Mouse (Mus musculus) cerebellum, adult 9-11 months (tissue): ENCODE results near the gene Eef1akmt2.

ENCODE experiments used
- DNase-seq: peaks from one replicate; pipeline ENCODE4 v3.0.0; 2022

Eef1akmt2 gene

DNA sequence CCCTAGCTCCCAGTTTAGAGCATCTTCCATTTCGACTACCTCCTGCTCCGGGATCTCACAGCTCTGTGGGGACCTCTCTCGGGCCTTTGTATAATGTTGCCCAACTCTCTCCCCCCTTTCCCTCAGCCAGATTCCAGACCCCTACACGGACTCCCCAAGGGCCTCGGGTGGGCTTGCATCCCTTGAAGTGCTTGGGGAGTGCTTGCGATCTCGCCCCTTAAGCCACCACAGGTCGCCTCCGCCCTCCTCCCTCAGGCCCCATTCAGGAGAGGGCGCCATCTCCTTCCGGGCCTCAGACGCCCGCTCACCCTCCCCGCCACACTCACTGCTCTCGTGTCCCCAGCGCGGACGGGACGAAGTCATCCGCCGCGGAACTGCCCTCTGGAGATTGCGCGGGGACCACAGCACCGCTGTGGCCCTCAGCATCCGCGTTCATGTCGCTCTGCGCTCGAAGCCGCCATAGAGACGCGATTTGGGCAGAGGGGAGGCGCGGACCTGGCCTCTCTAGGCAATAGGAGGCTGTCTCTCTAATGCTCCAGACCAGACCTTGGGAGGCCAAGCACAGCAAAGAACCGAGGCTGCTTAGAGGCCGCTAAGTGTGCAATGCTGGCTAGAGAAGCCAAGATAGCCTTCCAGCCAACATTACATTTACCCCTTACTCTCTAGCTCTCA is at the start of gene Eef1akmt2:
Gene Eef1akmt2, minus strand, starts transcription at position 501 of the 672 bp plus-strand sequence.
- peak; percentile 89 for DNase-seq

DNA sequence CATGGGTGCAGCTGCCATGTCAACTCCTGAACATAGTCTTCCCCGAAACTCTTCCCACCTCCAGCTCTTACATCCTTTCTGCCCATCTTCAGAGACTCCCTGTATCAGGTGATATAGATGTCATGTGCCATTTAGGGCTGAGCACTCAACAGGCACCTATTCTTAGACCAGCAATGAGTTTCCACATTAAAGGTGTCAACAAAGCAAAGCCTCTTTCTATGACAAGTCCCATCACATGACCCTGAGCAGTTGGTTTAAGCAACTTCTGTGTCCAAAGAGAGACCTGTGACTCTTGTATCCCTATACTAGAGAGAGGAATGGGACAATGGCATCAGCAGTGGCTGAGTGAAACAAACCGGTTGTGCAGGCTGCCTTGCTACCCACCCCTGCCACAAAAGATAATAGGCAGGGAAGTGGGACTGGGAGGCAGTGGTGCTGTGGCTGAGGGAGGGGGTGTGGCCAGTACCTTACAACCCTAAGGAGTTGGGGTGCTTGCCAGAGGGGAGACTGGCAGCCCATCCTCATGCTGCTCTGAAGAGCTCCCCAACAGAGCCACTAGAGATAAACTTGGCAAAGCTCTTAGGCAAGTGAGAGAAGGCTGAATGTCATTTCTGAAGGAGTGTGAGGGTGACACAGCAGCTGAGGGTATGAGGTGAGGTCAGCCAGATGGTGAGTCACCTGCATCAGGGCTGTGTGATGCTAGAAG is 48.5 kb upstream of the Eef1akmt2 start:
- DNase-seq = no peak

DNA sequence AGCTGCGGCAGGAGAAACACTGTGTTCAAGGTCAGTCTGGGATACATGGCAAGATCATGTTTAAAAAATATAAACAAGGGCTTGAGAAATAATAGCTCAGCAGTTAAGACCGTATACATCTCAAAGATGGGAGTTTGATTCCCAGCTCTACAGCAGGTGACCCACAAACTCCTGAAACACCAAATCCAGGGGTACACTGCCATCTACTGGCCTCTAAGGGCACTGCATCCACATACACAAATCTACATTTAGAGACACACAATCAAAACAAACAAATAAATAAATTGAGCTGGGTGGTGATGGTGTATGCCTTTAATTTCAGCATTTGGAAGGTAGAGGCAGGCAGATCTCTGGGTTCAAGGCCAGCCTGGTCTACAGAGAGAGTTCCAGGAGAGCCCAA is 45.8 kb upstream of the Eef1akmt2 start:
- peak; percentile 36 for DNase-seq

DNA sequence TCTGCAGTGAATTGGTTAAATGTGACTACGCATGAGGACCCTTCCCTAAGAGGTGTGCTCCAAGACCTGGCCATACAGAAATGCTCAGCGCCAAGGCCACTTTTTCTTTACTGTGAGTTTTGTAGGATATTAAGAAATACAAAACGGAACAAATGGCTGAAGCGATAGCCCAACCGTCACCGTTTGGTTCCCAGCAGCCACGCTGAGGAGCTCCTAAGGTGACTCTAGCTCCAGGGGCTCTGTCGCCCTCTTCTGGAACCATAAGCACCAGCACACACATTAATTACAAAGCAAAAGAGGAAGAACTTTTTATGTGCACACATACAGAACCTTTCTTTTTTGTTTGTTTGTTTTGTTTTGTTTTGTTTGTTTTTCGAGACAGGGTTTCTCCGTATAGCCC is 44.8 kb upstream of the Eef1akmt2 start:
- no peak for DNase-seq

DNA sequence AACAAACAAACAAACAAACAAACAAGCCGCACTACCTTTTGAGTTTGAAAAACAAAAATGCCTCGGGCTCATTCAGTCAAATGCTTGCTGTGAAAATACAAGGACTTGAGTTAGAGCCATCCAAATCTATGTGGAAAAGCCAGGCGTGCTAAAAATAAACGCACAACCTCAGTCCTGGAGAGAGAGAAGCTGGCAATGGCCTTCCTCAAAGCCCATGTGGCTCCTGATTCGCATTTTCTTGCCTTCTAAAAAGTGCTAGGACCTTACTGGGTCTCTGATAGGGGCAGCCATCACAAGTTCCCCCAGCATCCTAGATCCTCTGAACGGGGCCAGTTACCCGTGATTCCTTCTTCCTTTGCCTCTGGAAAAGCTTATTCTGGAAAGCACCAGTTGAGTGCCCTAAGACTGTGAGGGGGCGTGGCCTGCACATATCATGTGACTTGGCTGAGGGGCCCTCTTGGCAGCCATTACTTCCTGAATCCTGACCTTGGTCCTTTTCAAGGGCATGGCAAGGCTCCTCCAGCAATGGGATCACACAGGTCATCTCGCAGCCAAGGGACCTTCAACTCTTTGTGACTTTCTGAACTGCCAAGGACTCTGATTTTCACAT is 43.8 kb upstream of the Eef1akmt2 start:
- DNase-seq = peak; percentile 58

DNA sequence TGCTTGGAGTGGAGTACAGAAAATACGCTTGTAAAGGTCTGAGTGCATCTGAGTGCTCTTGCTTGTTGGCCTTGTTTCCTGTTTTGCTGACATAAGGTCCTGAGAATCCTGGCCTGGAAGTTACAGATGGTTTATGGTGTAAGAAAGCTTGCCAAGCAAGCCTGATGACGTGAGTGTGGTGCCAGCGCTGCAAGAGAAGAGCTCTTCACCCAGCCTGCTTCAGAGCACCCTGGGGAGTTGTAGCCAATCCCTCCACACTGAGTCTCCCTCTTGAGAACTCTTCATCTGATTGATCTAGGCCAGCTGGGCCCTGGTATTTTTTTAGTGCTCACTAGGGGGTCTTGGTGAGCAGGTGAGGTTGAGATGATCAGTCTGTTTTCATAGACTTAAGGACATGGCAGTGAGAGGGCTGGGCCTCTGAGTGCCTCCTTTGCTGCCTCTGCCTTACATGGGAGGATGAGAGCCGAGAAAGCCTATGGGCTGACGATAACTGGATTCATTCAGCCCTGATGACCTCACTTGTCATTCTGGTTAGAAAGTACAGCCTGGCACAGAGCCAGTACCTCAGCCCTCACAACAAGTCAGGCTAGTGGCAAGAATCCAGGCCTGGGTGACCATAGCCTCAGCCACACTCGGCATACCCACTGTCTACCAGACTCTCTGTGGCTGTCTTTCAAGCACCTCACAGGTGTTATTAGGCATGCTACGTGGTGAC is 42.5 kb upstream of the Eef1akmt2 start:
- DNase-seq = peak; percentile 86

DNA sequence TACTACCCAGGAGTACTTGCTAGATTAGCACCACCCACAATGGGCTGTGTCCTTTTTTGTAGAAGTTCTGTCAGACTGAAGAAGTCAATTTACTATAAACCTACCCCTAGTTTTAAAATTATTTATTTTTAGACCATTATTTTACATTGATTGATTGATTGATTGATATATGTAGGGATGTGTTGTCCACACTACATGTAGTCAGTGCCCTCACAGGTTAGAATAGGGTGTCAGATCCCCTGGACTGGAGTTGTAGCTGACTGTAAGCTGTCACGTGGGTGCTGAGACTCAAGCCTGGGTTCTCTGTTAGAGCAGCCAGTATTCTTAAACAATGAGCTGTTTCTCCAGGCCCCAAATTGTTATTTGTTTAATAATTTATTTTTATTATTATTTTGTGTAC is 40.9 kb upstream of the Eef1akmt2 start:
- DNase-seq = no peak

DNA sequence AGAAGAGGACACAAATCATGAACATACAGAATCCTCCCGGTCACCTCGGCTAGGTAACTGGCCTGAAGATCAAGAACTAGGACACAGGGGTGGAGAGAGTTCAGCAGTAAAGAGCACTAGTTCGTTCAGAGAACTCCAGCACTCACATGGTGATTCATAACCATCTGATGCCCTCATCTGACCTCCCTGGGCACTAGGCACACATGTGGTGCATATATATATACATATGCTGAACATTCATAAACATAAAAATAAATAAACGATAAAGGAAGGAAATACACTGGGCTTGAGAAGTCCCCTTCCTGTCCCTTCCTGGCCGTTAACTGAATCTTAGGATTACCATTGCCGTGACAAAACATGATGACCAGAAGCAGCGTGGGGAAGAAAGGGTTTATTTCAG is 40.3 kb upstream of the Eef1akmt2 start:
- no peak for DNase-seq

DNA sequence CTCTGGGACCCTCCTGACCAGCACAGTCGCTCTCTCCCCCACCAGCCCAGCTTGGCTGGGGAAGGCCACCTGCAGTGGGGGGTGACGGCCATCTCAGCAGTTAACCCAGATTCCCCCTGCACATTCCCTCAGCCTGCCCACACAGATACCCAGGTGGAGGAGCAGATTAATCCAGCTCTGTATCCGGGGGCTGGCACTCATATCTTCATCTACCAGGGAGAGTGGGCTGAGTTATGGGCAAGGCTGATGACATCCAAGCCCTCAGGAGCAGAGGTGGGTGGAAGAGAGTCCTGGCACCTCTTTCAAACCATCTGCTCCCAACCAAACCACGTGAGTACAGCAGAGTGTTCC is 39.8 kb upstream of the Eef1akmt2 start:
- peak; percentile 96 for DNase-seq

DNA sequence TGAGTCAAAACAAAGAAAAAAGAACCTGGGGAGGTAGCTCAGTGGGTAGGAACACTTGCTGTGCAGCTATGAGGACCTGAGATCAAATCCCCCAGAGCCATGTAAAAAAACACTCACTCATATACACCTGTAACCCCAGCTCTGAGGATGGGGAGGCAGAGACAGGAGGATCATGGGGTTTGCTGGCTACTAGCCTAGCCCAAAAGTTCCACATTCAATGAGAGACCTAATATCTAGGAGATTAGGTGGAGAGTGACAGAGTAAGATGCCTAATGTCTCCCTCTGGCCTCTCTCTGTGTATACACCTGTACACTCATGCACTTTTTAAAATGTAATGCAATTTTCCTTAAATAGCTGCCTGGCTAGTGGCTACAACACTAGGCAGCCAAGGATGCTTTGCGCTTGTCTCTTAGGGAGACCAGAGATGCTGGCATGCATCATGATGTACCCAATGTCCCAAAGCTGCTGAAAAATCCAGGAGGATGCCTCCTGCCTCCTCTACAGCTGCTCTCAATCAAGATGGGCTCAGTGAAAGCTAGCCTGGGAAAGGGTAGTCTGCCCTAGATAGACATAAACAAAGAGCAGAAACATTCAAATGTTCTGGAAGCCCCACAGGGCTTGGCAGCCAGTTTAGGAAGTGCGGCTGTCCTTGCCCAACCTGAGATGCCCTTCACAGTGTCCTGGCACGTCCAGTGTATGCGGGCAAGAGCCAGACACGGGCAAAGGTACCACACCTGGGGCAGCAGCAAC is 39.3 kb upstream of the Eef1akmt2 start:
- DNase-seq = peak; percentile 93

DNA sequence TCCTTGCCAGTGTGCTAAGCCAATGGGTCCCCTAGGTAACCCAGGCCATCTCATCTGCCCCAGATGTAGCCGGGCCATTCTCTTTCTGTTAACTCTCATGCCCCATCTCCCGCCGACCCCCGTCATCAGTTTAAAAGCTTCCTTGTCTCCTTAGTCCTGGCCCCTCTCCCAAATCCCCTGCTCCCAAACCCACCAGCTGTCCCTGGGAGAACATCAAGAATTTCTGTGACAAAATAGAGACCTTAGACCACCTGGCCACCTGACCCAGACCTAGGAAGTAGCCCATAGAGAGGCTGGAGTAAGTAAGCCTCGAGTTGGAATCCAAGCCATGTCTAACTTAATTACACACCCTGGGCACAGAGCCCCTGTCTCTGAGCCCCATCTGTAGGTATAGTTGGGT is 37.7 kb upstream of the Eef1akmt2 start:
- DNase-seq = peak; percentile 46

DNA sequence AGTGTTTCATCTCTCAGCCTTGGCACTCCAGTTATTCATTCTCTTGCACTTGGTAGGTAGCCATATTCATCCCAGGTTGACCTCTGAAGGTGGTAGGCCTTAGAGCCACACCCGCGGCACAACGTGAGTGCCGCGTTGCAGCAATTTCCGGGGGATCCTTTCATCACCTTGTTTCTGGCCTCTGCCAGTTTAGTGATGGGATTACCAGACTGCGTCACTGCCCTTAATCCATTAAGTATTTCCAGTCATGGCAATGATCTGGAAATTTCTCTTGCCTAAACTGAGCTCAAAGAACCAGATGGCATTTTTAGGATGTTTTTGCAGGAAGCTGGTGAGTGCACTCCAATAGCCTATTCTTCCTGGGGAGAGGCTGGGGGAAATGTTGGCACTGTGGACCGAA is 37.2 kb upstream of the Eef1akmt2 start:
- DNase-seq = peak; percentile 31

DNA sequence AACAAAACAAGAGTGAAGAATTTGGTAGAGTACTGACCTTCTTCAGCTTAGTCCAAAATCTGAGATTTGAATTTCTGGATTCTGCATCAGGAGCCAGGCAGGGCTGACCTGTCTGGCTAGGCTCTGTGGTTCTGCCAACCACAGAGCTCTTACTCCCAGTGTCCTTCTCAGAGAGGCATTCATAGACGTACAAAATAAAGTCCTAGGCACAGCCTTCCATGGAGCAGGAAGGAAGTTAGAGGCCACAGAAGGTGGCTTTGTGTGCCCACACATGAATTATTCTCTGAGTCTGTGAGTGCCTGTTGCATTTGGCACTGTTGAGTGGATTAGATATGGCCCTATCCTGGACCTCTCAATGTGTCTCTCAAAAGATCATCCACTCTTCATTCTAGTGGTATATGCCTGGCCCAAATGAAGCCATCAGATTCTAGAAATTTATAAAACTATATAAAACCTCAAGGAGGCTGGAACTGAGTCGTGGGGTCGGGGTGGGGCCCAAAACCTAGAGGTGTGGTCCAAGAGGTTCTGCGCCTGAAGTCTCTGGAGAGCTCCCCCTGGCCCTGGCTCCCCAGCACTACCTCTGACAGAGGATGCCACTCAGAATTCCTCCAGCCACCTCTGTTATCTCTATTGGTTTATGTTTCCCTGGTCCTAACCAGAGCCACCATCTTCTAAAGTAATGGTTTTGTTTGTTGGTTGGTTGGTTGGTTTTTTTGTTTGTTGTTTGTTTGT is 36.2 kb upstream of the Eef1akmt2 start:
- DNase-seq = no peak

DNA sequence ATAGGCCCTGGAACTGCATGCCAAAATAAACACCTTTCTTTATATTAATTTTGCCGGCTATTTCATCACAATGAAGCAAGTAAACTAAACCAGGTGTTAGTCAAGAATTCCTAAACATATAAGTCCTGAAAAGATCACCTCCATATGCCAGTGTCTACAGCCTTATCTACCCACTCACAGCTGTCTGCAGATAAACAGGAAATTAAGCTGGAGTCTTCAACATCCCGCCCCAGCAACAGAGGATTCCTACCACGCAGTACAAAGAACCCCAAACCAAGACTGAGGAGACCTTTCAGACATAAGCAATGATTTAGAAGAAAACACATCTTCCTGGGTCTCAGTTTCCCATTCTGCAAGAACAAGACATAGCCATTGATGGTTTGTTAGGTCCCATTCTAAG is 35.6 kb upstream of the Eef1akmt2 start:
- DNase-seq = no peak

DNA sequence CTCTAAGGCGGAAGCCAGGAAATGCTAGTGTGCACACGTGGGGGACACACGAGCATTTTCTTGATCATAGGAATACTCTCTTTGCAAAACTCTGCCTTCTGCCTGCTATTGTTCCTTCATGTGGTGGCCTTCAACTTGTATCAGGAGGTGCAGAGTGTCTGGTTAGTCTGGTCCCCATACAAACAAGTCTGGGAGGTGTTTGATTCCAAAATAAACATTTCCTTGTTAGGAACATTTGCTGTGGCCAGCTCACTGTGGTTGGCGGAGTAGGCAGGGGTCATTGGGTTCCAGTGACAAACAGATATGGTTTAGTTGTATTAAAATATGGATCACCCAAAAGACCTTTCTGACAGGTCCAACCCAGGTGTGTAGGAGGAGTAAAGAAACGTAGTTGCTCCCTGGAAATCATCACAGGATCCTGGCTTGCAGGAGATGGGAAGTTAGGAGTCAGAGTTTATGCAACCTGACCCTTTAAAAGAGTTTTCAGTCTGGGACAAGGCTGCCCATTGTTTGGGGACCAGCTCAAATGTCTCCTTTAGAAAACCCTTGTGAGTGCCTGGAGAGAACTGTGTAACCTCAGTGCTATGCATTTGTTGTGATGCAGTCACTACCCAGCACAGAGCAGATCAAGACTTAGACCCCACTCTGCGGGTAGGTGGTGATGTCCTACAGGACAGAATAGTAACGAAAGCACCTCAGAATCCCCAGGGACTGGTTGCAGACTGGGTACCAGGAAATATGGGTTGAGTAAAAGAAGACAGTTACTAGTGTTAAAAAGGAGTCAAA is 34.7 kb upstream of the Eef1akmt2 start:
- no peak for DNase-seq

DNA sequence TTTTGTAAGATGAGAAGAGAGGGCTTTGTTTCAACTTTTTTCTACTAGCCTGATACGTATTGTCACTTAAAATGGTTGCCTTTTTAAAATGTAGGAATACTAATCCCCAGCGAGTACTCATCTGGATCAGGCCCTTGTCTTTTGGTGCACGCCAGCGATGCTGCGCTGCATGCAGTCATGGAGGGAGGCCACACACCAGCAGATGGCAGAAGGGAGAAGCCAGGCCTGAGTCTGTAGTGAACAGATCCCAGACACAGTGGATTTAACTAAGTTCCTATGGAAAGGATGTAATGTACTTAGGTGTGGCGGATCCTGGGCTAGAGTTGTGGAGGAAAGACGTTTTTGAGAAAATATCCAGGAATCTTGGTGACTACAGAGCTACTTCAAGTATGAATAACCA is 31.6 kb upstream of the Eef1akmt2 start:
- no peak for DNase-seq

DNA sequence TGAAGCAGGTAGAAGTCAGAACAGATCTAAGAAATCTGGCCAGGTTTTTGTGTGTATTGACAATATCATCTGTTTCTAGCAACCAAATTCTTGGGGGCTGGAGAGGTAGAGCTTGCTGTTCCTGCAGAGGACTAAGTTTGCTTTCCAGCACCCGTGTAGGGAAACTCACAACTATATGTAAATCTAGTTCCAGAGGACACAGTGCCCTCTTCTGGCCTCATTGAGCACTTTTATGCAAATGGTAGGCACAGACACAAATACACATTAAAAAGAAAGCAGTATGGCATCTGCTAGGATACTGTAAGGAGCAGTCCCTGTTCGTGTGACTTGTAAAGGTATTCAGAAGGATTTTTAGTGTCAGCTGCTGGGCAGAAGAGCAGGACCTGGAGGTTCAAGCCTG is 29.9 kb upstream of the Eef1akmt2 start:
- DNase-seq = no peak

DNA sequence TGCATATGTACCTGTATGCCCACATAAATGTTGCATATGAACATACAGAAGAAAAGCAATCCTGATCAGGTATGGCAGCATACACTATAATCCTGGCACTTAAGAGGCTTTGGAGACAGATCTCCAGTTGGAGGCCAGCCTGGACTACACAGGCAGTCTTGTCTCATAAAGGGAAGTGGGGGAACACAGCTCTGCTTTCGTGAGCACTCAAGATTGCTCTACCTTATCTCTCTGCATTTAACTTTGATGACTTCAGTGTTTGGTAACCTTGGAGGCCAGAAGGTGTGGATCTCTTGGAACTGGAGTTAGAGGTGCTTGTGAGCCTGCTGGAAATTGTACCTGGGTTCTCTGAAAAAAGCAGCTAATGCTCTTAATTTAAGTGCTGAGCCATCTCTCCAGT is 27.8 kb upstream of the Eef1akmt2 start:
- DNase-seq = no peak

DNA sequence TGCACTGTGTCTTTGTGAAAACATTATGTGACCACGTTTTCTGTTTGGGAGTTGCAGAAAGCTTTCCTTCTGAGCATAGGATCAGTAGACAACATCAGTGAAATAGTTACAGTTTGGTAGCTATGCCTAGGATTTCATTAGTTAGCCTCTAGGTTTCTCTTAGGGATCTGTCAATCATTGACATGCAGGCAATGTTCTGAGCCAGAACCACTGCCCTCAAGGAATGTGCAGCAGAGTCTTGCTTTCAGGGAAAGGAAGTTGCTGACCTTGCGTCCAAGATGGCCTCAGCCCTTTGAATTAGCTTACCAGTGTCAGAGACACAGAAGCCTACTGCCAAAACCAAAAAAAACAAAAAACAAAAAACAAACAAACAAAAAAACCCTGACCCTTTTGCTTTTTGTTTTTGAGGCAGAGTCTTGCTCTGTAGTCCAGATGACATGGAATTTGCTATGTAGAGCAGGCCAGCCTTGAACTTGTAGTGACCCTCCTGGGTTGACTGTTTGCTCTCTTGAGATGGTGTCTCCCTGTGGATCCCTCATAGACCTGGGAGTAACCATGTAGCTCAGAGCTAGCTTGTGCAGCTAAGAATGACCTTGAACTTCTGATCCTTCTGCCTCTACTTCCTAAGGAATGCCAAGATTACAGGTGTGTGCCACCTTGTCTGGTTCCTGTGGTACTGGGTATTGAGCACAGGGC is 23.1 kb upstream of the Eef1akmt2 start:
- no peak for DNase-seq

DNA sequence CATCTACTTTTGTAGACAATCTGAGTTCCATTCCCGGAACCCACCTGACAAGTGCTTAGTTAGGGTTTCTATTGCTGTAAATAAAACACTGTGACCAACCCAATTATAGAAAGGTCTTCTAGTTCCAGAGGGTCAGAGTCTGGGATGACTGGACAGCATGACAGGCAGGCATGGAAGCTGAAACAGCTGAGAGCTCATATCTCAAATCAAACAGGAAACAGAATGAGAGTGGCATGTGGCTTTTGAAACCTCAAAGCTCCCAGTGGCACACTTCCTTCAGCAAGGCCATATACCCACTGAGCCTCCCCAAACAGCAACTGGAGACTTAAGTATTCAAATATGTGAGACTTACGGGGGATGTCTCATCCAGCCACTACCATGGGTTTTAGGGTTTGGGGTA is 20.6 kb upstream of the Eef1akmt2 start:
- DNase-seq = no peak

DNA sequence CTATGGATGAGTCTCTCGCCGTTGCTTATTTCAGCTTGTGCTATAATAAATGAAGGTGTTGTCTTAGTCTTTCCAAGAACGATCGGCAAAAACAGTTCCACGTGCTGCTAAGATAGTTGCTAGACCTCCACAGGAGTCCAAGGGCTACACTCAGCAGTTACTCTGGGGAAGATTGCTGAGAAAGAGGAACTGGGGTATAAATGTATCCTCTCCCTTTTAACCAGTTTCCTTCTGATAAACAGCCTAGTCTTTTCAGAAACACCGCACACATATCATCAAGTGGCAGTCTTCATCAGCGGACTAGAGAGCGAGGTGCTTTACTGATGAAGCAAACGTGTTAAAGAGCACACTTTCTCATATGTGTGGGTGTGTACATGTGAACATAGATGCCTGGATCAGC is 13.8 kb upstream of the Eef1akmt2 start:
- no peak for DNase-seq
